Mouse (Mus musculus): ENCODE measurements around the gene Srebf2. TPM values are rescaled to one million over a fixed set of nuclear protein-coding genes. Genes with fewer than 3 reads are reported as not detected.

Gene Srebf2
- total and polyA plus RNA-seq, 3 experiments: 22.4 to 45.3 (median 24.2) TPM

DNA sequence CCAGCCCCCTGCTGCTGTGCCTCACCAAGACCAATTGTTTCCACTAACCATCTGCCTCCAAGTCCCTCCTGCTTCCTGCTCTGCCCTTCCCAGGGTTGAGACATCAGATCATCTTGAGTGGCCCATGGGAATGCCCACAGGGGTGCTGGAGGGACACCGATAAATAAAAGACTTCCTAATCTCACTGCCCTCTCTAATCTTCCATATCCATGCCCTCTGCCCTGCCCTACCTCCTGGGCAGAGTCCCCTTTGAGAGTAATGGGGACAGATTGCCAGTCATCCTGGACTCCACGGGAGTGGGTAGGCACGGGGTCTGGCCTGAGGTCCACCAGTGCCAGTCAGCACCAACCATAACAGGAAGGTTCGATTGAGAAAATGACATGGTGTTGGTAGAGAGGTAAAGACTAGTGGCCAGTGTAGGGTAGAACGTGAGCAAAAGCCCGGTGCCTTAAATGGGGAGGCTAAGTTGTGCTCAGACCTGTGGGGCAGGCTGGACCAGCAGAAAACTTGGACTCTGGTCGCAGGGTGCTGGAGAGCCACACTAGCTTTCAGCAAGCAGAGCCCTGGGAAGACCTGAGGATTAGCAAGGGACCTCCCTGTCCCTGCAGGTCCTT, 77.7 kb downstream of the Srebf2 start:
- H3K4me3 ChIP-seq: no peak overlapping the region
- H3K79me2 ChIP-seq (replicated peaks; ENCODE audit: control insufficient read depth, insufficient read depth, low read length): no peaks in the 10 kb centered on the region
- intact Hi-C loops (cut with DNase I): no loop called here
- DNase-seq: no peak
- 35% methylated on average over 7 of the region's 7 CpGs for WGBS
- TF ChIP-seq EP300 (IDR thresholded peaks at IDR 0.05; ENCODE audit: insufficient read depth, low read depth, low read length): no peak
- TF ChIP-seq CTCF (IDR thresholded peaks at IDR 0.05): no peak
- no peak for TF ChIP-seq POLR2A (IDR thresholded peaks at IDR 0.05; ENCODE audit: insufficient read depth, low read depth, low read length)
- H3K4me1 ChIP-seq (ENCODE audit: control insufficient read depth, insufficient read depth, low read length): no peaks in the 10 kb centered on the region
- no peak overlapping the region for H3K27ac ChIP-seq
- no peaks in the 10 kb centered on the region for H3K36me3 ChIP-seq (ENCODE audit: control insufficient read depth, insufficient read depth, low read length)
- no peak overlapping the region for H3K9ac ChIP-seq (ENCODE audit: low read depth, low read length)
- H3K27me3 ChIP-seq (ENCODE audit: control insufficient read depth, insufficient read depth, low read length): peaks cover 5% of the 10 kb centered on the region; the same call in 1 of the 2 replicates

DNA sequence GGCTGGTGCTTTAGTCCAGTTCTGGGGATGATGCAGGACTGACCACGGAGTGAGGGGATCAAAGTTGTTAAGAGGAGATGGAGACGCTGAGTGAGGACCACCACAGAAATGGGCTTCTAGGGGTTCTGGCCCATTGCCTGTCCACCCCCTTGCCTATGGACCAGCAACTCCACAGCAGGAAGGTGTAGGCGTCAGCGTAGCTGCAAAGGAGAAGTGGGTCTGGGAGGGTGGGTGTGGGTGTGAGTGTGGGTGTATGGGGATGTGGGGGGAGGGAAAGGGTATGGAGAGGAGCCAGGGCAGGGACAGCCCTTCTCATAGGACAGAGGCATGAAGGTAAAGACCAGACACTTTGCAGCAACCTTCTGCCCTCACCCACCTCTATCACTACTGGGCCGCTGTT, 78.8 kb downstream of the Srebf2 start:
- Histone ChIP-seq H3K27ac (no peak overlapping the region), H3K4me1 (ENCODE audit: control insufficient read depth, insufficient read depth, low read length) (no peaks in the 10 kb centered on the region), H3K9ac (ENCODE audit: low read depth, low read length) (no peak overlapping the region), H3K79me2 (replicated peaks; ENCODE audit: control insufficient read depth, insufficient read depth, low read length) (no peaks in the 10 kb centered on the region), H3K36me3 (ENCODE audit: control insufficient read depth, insufficient read depth, low read length) (no peaks in the 10 kb centered on the region), H3K27me3 (ENCODE audit: control insufficient read depth, insufficient read depth, low read length) (peaks cover 5% of the 10 kb centered on the region; the same call in 1 of the 2 replicates), H3K4me3 (no peak overlapping the region)
- DNase-seq: no peak
- 84% methylated on average over 5 of the region's 5 CpGs for WGBS
- TF ChIP-seq POLR2A (IDR thresholded peaks at IDR 0.05; ENCODE audit: insufficient read depth, low read depth, low read length) (no peak), CTCF (IDR thresholded peaks at IDR 0.05) (no peak), EP300 (IDR thresholded peaks at IDR 0.05; ENCODE audit: insufficient read depth, low read depth, low read length) (no peak)
- intact Hi-C loops (cut with DNase I): no loop called here

DNA sequence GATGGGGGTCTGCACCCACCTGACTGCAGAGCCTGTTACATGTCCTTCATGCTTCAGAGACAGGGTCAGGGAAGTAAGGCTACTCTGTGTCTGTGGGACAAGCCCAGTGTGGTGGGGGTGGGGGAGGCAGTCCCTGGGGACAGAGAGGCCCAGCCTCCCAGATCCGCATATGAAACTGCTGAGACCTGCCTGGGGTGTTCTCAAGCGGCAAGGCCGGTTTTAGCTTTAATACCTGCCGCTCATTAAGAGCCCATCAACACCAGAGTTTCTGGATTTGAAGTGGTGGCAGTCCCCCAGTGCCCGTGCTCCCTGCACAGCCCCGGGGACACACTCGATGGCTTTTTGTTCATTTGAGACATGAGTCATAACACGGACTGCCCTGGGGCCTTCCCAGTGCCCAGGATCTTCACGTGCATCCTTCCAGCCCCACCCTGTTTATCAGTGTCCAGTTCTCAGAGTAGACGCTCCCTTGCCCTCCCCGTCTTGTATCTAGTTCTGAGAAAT, 82.6 kb downstream of the Srebf2 start:
- no peaks in the 10 kb centered on the region for H3K36me3 ChIP-seq (ENCODE audit: control insufficient read depth, insufficient read depth, low read length)
- peak in 1 of 2 experiments; percentile 11 for DNase-seq
- intact Hi-C loops (cut with DNase I): no loop called here
- TF ChIP-seq POLR2A (IDR thresholded peaks at IDR 0.05; ENCODE audit: insufficient read depth, low read depth, low read length) (no peak), CTCF (IDR thresholded peaks at IDR 0.05) (no peak), EP300 (IDR thresholded peaks at IDR 0.05; ENCODE audit: insufficient read depth, low read depth, low read length) (no peak)
- no peaks in the 10 kb centered on the region for H3K79me2 ChIP-seq (replicated peaks; ENCODE audit: control insufficient read depth, insufficient read depth, low read length)
- no peak overlapping the region for H3K27ac ChIP-seq
- no peak overlapping the region for H3K9ac ChIP-seq (ENCODE audit: low read depth, low read length)
- no peaks in the 10 kb centered on the region for H3K4me1 ChIP-seq (ENCODE audit: control insufficient read depth, insufficient read depth, low read length)
- no peaks in the 10 kb centered on the region for H3K27me3 ChIP-seq (ENCODE audit: control insufficient read depth, insufficient read depth, low read length)
- H3K4me3 ChIP-seq: no peak overlapping the region
- WGBS: 46% methylated on average over 11 of the region's 11 CpGs

DNA sequence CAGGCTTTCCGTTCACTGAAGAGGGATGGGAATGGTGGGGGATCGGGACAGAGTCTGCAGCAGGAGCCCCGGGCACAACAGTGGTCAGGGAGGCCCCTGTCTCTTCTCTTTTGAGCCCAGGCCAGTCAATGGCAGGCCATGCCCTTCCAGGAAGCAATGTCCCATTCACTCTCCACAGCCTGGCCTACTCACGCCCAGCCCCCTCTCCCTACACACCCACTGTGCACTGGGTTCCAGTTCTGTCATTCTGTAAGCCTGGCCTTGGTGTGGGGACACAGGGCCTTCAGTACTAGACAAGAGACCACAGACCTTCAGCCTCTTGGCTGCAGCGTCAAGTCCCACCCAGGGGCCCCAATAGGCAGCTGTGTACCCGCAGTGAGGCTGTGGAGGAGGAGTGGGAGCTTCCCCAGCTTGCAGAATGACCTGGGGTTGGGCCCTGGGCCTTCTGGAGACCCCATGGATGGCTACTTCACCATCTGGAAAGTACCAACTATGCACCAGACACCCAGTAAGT, 83.2 kb downstream of the Srebf2 start:
- no peak for TF ChIP-seq CTCF (IDR thresholded peaks at IDR 0.05)
- TF ChIP-seq EP300 (IDR thresholded peaks at IDR 0.05; ENCODE audit: insufficient read depth, low read depth, low read length): no peak
- no peak for TF ChIP-seq POLR2A (IDR thresholded peaks at IDR 0.05; ENCODE audit: insufficient read depth, low read depth, low read length)
- Histone ChIP-seq H3K79me2 (replicated peaks; ENCODE audit: control insufficient read depth, insufficient read depth, low read length) (no peaks in the 10 kb centered on the region), H3K4me3 (no peak overlapping the region), H3K27ac (no peak overlapping the region), H3K27me3 (ENCODE audit: control insufficient read depth, insufficient read depth, low read length) (no peaks in the 10 kb centered on the region), H3K36me3 (ENCODE audit: control insufficient read depth, insufficient read depth, low read length) (no peaks in the 10 kb centered on the region), H3K9ac (ENCODE audit: low read depth, low read length) (no peak overlapping the region), H3K4me1 (ENCODE audit: control insufficient read depth, insufficient read depth, low read length) (no peaks in the 10 kb centered on the region)
- intact Hi-C loops (cut with DNase I): no loop called here
- 78% methylated on average over 6 of the region's 6 CpGs for WGBS
- no peak for DNase-seq

DNA sequence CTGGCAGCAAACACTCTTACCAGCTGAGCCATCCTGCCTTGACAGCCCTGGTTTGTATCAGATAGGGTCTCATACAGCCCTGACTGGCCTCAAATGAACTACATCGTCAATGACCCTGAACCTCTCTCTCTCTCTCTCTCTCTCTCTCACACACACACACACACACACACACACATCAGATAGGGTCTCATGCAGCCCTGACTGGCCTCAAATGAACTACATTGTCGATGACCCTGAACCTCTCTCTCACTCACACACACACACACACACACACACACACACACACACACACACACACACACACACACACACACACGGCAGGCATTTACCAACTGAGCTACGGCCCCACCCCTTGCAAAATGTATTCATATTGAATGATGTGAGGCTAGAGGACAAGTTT, 84.1 kb downstream of the Srebf2 start:
- TF ChIP-seq EP300 (IDR thresholded peaks at IDR 0.05; ENCODE audit: insufficient read depth, low read depth, low read length) (no peak), CTCF (IDR thresholded peaks at IDR 0.05) (no peak), POLR2A (IDR thresholded peaks at IDR 0.05; ENCODE audit: insufficient read depth, low read depth, low read length) (no peak)
- H3K4me1 ChIP-seq (ENCODE audit: control insufficient read depth, insufficient read depth, low read length): no peaks in the 10 kb centered on the region
- H3K4me3 ChIP-seq: no peak overlapping the region
- 74% methylated on average over 4 of the region's 4 CpGs for WGBS
- no peaks in the 10 kb centered on the region for H3K27me3 ChIP-seq (ENCODE audit: control insufficient read depth, insufficient read depth, low read length)
- H3K79me2 ChIP-seq (replicated peaks; ENCODE audit: control insufficient read depth, insufficient read depth, low read length): no peaks in the 10 kb centered on the region
- intact Hi-C loops (cut with DNase I): no loop called here
- H3K36me3 ChIP-seq (ENCODE audit: control insufficient read depth, insufficient read depth, low read length): no peaks in the 10 kb centered on the region
- no peak overlapping the region for H3K27ac ChIP-seq
- no peak for DNase-seq
- H3K9ac ChIP-seq (ENCODE audit: low read depth, low read length): no peak overlapping the region
